In the genomic region with DNA sequence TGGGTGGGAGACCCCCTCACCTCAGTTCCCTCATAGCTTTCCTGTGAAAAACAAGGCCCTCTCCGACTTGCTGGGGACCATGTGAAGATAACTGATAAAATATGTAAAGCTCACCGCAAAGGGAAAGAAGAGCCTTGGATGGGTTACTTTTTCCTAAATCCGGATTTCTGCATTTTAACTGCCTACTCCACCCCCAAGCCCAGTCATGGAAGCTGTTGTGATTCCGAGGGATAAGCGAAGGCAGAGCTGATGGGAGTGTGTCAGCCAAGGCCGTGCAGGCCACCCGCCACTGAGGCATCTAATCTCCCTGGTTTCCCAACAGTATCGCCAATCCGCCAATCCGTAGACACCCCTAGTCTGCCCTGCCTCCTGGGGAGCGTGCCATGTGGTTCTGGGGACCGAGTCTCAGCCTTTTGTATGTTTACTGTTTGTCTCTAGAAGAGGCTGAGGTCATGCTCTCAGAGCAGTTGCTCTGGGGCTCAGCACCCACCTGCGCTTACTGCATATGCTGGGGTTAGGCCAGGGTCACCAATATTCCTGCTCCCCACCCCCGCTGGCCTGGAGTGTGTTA, we compare ENCODE assay signal across 12 mouse cellular contexts. TPM values are rescaled to one million over a fixed set of nuclear protein-coding genes. Genes with fewer than 3 reads are reported as not detected.
A peak's percentile ranks its signal among the peaks of the same experiment; 100 is the strongest.
DNase-seq lines count a peak whose midpoint lies in the region; ATAC-seq and TF ChIP-seq lines count a peak whose summit lies in the region.
"Had no signal": no experiment of that assay in that cellular context is flagged by ENCODE, and none has a peak within 500 bp of the region (broad histone marks: within the 10 kb centered on the region; RNA-seq: fewer than 3 reads in every experiment).

No protein-coding gene starts in this region.

- no peak for TF ChIP-seq POLR2A in heart, adult 2 months (IDR thresholded peaks at IDR 0.05; ENCODE audit: insufficient read depth, low read depth, low read length)

- H3K9me3 ChIP-seq in heart, embryonic 11.5 days (replicated peaks; ENCODE audit: control insufficient read depth, low read length): no peaks in the 10 kb centered on the region
- no peaks in the 10 kb centered on the region for H3K9me3 ChIP-seq in lung, embryonic 16.5 days (ENCODE audit: control insufficient read depth, low read length)
- H3K9me3 ChIP-seq in intestine, embryonic 15.5 days: no peaks in the 10 kb centered on the region
- no peaks in the 10 kb centered on the region for H3K9me3 ChIP-seq in liver, embryonic 12.5 days (replicated peaks)
- no peaks in the 10 kb centered on the region for H3K9me3 ChIP-seq in kidney, embryonic 14.5 days (ENCODE audit: control insufficient read depth, low read length)

- TF ChIP-seq EP300 in heart, adult 2 months (IDR thresholded peaks at IDR 0.05; ENCODE audit: insufficient read depth, low read depth, low read length): no peak

- no peaks in the 10 kb centered on the region for H3K27me3 ChIP-seq in heart, embryonic 11.5 days (ENCODE audit: control insufficient read depth, insufficient read depth, low read length)
- H3K27me3 ChIP-seq in heart, adult 2 months (ENCODE audit: control insufficient read depth, insufficient read depth, low read length): no peaks in the 10 kb centered on the region
- H3K27me3 ChIP-seq in lung, embryonic 16.5 days (ENCODE audit: control insufficient read depth, insufficient read depth, low read depth, low read length): no peaks in the 10 kb centered on the region
- no peaks in the 10 kb centered on the region for H3K27me3 ChIP-seq in intestine, embryonic 15.5 days (replicated peaks)
- no peaks in the 10 kb centered on the region for H3K27me3 ChIP-seq in liver, embryonic 12.5 days (replicated peaks)
- no peaks in the 10 kb centered on the region for H3K27me3 ChIP-seq in kidney, embryonic 14.5 days (ENCODE audit: control insufficient read depth, insufficient read depth, low read length)

- H3K4me2 ChIP-seq in heart, embryonic 11.5 days: no peak overlapping the region
- no peak overlapping the region for H3K4me2 ChIP-seq in lung, embryonic 16.5 days (ENCODE audit: low read depth, low read length)
- no peak overlapping the region for H3K4me2 ChIP-seq in intestine, embryonic 15.5 days (replicated peaks)
- H3K4me2 ChIP-seq in liver, embryonic 12.5 days: no peak overlapping the region
- no peak overlapping the region for H3K4me2 ChIP-seq in kidney, embryonic 14.5 days (replicated peaks; ENCODE audit: low read depth, low read length)

- no peak overlapping the region for H3K9ac ChIP-seq in heart, embryonic 11.5 days (ENCODE audit: low read depth, low read length)
- H3K9ac ChIP-seq in heart, adult 2 months (ENCODE audit: low read depth, low read length): no peak overlapping the region
- H3K9ac ChIP-seq in lung, embryonic 16.5 days (ENCODE audit: low read length): no peak overlapping the region
- H3K9ac ChIP-seq in intestine, embryonic 15.5 days: no peak overlapping the region
- peak overlapping the region; percentile 57; the same call in 1 of the 2 replicates for H3K9ac ChIP-seq in liver, embryonic 12.5 days
- no peak overlapping the region for H3K9ac ChIP-seq in kidney, embryonic 14.5 days (ENCODE audit: low read depth, low read length)

- DNase-seq in heart, adult 2 months: no peak
- DNase-seq in lung, postnatal 14 days: no peak
- no peak for DNase-seq in cerebellum, adult 18-20 months
- DNase-seq: adrenal gland, postnatal 25 days; kidney, postnatal 10 days; lung, postnatal 36 days had no signal

- H3K4me1 ChIP-seq in heart, embryonic 11.5 days (ENCODE audit: control insufficient read depth, insufficient read depth, low read length): peaks cover 61% of the 10 kb centered on the region
- peaks cover 27% of the 10 kb centered on the region for H3K4me1 ChIP-seq in heart, adult 2 months (ENCODE audit: control insufficient read depth, insufficient read depth, low read length)
- H3K4me1 ChIP-seq in lung, embryonic 16.5 days (replicated peaks; ENCODE audit: control insufficient read depth, insufficient read depth, low read length): peaks cover 52% of the 10 kb centered on the region
- peaks cover 46% of the 10 kb centered on the region for H3K4me1 ChIP-seq in intestine, embryonic 15.5 days (replicated peaks)
- H3K4me1 ChIP-seq in liver, embryonic 12.5 days: peaks cover 73% of the 10 kb centered on the region
- peaks cover 23% of the 10 kb centered on the region for H3K4me1 ChIP-seq in kidney, embryonic 14.5 days (ENCODE audit: control insufficient read depth, insufficient read depth, low read length)

- 61% methylated on average over 14 of the region's 14 CpGs for WGBS in heart, embryonic 11.5 days (ENCODE audit: insufficient replicate concordance)
- WGBS in heart, adult 2 months: 75% methylated on average over 14 of the region's 14 CpGs
- WGBS in lung, embryonic 16.5 days: 67% methylated on average over 14 of the region's 14 CpGs
- 72% methylated on average over 14 of the region's 14 CpGs for WGBS in intestine, embryonic 15.5 days
- 65% methylated on average over 14 of the region's 14 CpGs for WGBS in liver, embryonic 12.5 days (ENCODE audit: insufficient replicate concordance)
- 79% methylated on average over 14 of the region's 14 CpGs for WGBS in kidney, embryonic 14.5 days

- H3K27ac ChIP-seq in heart, embryonic 11.5 days (ENCODE audit: low read depth, low read length): peak overlapping the region; percentile 64; the same call in 1 of the 2 replicates
- H3K27ac ChIP-seq in heart, adult 2 months: no peak overlapping the region
- H3K27ac ChIP-seq in lung, embryonic 16.5 days (ENCODE audit: low read length): peak overlapping the region; percentile 79; the same call in 1 of the 2 replicates
- H3K27ac ChIP-seq in intestine, embryonic 15.5 days: peak overlapping the region; percentile 84; the same call in 1 of the 2 replicates
- peak overlapping the region; percentile 86 for H3K27ac ChIP-seq in liver, embryonic 12.5 days
- no peak overlapping the region for H3K27ac ChIP-seq in kidney, embryonic 14.5 days (ENCODE audit: low read depth, low read length)

- H3K79me2 ChIP-seq in heart, adult 2 months (replicated peaks; ENCODE audit: control insufficient read depth, insufficient read depth, low read length): no peaks in the 10 kb centered on the region

- no peak overlapping the region for H3K4me3 ChIP-seq in heart, embryonic 11.5 days (ENCODE audit: low read depth, low read length)
- H3K4me3 ChIP-seq in heart, adult 2 months: no peak overlapping the region
- no peak overlapping the region for H3K4me3 ChIP-seq in lung, embryonic 16.5 days (ENCODE audit: low read length)
- H3K4me3 ChIP-seq in intestine, embryonic 15.5 days (replicated peaks): no peak overlapping the region
- H3K4me3 ChIP-seq in liver, embryonic 12.5 days: no peak overlapping the region
- H3K4me3 ChIP-seq in kidney, embryonic 14.5 days (ENCODE audit: low read length): no peak overlapping the region

- intact Hi-C loops in heart, adult 2 months (cut with DNase I): no loop called here

- H3K36me3 ChIP-seq in heart, embryonic 11.5 days (ENCODE audit: control insufficient read depth, insufficient read depth, low read length): no peaks in the 10 kb centered on the region
- H3K36me3 ChIP-seq in heart, adult 2 months (ENCODE audit: control insufficient read depth, insufficient read depth, low read length): no peaks in the 10 kb centered on the region
- no peaks in the 10 kb centered on the region for H3K36me3 ChIP-seq in lung, embryonic 16.5 days (ENCODE audit: control insufficient read depth, insufficient read depth, low read length)
- peaks cover 2% of the 10 kb centered on the region; the same call in 1 of the 2 replicates for H3K36me3 ChIP-seq in intestine, embryonic 15.5 days
- H3K36me3 ChIP-seq in liver, embryonic 12.5 days: no peaks in the 10 kb centered on the region
- H3K36me3 ChIP-seq in kidney, embryonic 14.5 days (ENCODE audit: control insufficient read depth, insufficient read depth, low read length): no peaks in the 10 kb centered on the region

- TF ChIP-seq CTCF in heart, adult 2 months (IDR thresholded peaks at IDR 0.05): no peak

- no peak for ATAC-seq in heart, embryonic 11.5 days (replicated peaks; ENCODE audit: insufficient number of reproducible peaks, low FRiP score, low TSS enrichment)
- ATAC-seq in lung, embryonic 16.5 days (ENCODE audit: low read depth): no peak
- ATAC-seq in intestine, embryonic 15.5 days: no peak
- no peak for ATAC-seq in liver, embryonic 12.5 days
- ATAC-seq in kidney, embryonic 14.5 days (ENCODE audit: low FRiP score, low TSS enrichment): no peak
- ATAC-seq: hindbrain, embryonic 16.5 days had no signal

RNA-seq across cellular contexts. Expression of a gene that starts 18.2 kb away (rescaled TPM):
- polyA plus RNA-seq in heart, embryonic 11.5 days (2014; fragmentation: Nextera tagmentation; extraction: Ambion mirVana): 78.8 and 85.1 TPM in 2 replicates
- total RNA-seq in heart, adult 2 months (2021): 1 to 10 TPM; 2.9 to 3.3 TPM
- 5.5 and 5.8 TPM in 2 replicates for polyA plus RNA-seq in heart, adult 2 months (2012; rRNA removed)
- 117 and 122 TPM in 2 replicates for polyA plus RNA-seq in lung, embryonic 16.5 days (2015; fragmentation: Nextera tagmentation; extraction: Ambion mirVana)
- 102 and 104 TPM in 2 replicates for polyA plus RNA-seq in intestine, embryonic 15.5 days (2015; fragmentation: Nextera tagmentation; extraction: Ambion mirVana)
- polyA plus RNA-seq in liver, embryonic 12.5 days (2016; fragmentation: Nextera tagmentation; extraction: Ambion mirVana): 42.7 and 45.7 TPM in 2 replicates
- 56.9 and 75.9 TPM in 2 replicates for polyA plus RNA-seq in kidney, embryonic 14.5 days (2014; fragmentation: Nextera tagmentation; extraction: Ambion mirVana)

Comparison
In these comparisons a context has a peak if more than half of its experiments do, and no peak if none do; other contexts are left out.
1. H3K27ac ChIP-seq: peak in heart, embryonic 11.5 days (single experiment), lung, embryonic 16.5 days (single experiment), intestine, embryonic 15.5 days (single experiment) and liver, embryonic 12.5 days (single experiment); none in heart, adult 2 months (single experiment) and kidney, embryonic 14.5 days (single experiment).